Mouse (Mus musculus): ENCODE data around the gene Plppr1.
"Not testable (repeated sequence)": the region's sequence is repeated elsewhere in the genome, so short reads cannot be mapped to it uniquely, and the experiment has no call there.

Gene Plppr1

DNA sequence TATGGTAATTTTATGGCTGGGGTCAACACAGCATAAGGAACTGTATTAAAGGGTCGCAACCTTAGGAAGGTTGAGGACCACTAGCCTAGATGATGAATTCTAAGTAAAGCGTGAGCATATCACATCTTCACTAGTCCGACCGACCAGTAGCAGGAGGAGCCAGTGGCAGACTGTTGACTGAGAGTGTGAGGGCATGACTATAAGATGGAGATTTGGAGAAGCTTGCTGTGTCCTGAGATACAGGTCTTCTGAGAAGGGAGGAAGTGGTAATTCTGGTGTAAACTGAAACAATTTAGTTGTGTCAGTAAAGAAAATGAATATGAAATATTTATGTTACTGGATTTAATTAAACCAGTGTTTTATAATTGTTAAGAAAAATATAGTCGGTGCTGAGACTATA lies 180.4 kb downstream of the Plppr1 start:
- DNase-seq, result no peak

GRCm38 (mm10) chr4:49244791-49245190 lies 185.7 kb downstream of the Plppr1 start:
- no peak for DNase-seq

DNA sequence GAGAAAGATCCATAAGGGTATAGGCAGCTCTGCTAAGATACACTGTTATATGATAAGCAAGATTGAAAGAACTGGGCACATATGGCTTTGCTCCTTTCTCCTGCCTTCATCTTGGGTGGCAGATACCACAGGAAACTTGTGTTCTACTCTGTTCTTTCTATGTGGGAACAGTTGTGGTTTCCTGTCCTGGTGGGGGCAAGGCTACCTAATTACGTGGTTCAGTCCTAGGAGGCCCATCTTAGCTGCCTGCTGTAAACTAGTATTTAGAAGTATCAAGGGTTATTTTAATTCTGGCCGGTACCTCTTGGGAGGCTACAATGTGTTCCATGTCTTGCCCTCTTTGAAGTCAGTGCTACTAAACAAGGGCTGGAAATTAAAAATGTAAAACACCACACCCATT lies 186.2 kb downstream of the Plppr1 start:
- DNase-seq, result no peak

DNA sequence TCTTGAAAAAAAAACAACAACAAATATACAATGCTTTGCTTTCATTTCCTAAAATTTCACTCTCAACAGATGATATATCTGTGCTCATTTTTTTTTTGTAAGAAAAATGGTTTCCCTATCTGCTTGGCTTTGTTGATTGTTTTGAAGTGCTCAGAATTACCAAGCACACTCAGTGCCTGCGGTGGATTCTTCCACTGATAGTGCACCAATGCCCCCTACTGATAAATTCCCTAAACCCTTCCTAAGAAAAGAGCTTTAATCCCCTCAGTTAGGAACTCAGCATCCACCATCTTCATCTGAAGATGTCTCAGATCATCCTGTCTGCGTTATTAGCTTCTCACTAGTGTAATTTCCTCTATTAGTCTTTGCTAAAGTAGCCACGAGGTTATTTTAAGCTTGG lies 192.2 kb downstream of the Plppr1 start:
- DNase-seq, result no peak

- DNase-seq, result no peak
Observed at GRCm38 (mm10) chr4:49252169-49252568, 193.1 kb downstream of the Plppr1 start.

GRCm38 (mm10) chr4:49278515-49278914 lies 219.4 kb downstream of the Plppr1 start:
- DNase-seq, result no peak

DNA sequence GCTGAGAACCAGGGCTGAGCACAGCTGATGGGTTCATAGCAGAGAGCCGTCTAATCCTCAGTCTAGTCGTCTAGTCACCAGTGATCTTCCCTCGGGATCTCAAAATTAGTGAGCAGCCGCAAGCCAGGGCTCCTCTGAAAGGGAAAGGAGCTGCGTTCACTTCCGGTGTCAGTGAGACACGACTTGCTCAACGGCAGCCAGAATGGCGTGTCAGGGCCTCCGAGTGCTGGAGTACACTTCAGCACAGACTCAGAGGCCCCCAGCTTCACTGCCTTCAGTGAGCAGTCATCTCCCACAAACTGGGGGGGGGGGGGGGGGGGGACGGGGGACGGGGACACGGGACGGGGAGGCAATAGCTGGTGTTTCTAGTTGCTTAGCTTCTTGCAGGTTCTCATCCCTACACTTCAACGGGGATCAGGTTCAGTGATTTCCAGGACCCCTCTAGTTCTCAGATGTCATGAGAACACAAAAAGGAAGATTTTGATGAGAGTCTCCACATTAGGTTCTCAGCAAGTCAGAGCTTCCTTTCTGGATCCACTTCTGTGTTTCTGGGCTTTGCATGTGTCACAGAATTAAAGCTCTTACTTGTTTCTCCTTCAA lies 225.7 kb downstream of the Plppr1 start:
- no peak for DNase-seq

DNA sequence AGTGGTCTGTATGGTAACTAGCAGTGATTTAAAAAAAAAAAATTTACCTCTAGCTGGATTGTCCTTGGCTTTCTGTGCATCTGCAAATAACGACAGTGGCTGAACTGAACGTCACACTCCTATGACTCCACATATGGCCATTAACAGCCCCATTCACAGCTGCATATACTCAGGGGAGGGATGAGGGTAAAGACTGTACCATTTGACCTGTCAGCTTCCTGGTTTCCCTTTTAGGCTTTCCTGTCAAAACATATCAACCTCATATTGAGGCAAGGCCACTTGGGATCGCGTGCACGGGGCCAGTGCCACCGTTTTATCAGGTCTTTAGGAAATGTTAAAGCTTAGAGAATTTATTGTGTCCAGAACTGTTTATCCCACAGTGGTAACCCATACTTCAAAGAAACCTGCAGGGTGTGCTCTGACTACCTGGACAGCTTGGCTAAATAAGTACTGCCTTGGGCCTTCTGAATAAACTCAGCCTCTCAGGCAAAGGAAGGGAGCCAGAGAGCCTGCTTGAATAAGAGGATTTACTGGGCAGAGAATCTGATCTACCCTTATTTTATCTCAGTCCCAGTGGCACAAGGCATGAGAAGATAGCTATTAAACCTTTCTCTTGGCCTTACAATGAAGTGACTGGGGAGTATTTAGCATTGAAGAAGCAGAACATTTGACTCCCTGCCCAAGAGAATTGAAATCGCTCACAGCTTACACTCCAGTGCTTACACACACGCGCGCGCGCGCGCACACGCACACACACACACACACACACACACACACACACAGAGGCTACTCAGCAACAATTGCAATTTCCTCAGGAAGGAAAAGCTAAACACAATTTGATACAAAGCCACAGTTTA lies 226.5 kb downstream of the Plppr1 start:
- no peak for DNase-seq

DNA sequence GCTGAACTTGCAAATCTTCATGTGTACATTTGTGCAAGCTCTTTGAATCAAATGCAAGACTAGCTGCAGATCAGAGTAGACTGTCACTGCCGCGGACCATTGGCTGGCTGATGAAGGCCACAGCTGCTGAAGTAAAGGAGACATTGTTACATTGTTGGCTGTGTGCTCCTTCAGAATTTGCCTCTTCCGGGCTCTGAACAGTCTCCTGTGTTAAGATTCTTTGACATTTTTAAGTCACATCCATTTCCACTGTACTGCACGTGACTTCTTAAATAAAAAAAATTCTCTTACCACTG lies 227.1 kb downstream of the Plppr1 start:
- DNase-seq, result no peak

DNA sequence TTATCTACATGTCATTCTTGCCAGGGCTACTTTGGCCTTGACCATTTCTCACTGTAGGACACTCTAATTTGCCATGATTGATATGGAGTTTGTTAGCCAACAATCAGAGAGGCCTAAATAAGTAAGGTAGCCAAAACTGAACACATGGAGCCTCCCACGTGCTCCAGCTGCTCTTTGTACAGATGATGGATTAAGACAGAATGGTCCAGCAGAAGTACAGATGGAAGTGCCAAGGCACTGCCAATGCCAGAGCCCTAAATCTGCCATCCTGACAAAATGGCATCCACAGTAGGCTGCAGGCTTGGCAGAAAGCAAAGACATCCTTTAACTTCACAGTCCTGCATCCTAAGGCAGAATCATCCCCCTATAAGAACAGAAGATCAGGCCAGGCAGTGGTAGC lies 237.4 kb downstream of the Plppr1 start:
- DNase-seq, result no peak

- no peak for DNase-seq
Observed at GRCm38 (mm10) chr4:49299576-49299975, 240.5 kb downstream of the Plppr1 start.

DNA sequence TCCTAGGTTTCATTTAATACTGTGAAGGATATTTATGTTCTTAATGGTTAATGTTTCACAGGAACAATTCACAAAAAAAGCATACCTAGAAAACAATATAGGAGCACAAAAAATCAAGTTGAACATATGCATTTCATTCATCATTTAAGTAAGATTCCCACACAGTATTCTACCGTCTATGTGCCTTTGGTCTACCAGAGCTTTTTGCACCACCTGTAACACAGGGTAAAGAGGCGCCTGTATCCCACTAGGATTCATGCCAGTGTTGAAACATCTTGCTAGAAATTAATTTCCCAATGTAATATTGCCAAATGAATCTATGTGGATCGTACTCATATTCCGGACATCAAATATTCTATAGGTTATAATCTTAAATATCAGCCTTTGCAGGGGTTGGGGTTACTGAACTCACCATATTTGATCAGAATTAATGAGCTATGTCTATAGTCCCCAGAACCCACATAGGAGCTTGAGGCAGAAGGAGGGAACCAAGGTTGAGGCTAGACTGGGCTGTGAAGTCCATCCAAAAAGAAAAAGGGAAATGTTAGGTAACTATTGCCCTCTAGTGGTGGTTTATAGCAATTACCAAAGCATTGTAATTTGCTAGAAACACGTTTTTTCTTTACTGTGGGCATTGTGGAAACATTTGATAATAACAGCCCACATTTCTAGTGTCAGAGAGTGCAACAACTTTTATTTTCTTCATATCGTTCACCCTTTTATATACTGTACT lies 263.0 kb downstream of the Plppr1 start:
- no peak for DNase-seq

GRCm38 (mm10) chr4:49337949-49338348 lies 278.9 kb downstream of the Plppr1 start:
- DNase-seq, result not testable (repeated sequence)

DNA sequence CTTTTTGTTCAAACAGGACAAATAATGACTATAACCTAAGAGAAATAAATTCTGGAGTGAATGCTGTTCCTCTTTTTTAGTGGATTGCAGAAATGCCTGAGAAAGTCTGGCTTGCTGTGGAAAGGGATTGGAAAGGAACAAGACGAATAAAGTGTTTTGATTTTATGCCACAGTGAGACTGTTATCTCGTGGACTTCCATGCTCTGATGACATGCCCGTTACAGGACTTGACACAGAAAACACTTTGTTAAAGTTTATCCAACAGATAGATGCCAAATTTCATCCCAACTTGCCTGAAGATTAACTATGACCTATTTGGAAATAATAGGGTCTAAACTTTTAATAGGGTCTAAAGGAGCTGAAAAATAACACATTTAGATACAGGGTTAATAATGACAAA lies 281.0 kb downstream of the Plppr1 start:
- not testable (repeated sequence) for DNase-seq

- DNase-seq, result not testable (repeated sequence)
Observed at GRCm38 (mm10) chr4:49348001-49348400, 288.9 kb downstream of the Plppr1 start.

DNA sequence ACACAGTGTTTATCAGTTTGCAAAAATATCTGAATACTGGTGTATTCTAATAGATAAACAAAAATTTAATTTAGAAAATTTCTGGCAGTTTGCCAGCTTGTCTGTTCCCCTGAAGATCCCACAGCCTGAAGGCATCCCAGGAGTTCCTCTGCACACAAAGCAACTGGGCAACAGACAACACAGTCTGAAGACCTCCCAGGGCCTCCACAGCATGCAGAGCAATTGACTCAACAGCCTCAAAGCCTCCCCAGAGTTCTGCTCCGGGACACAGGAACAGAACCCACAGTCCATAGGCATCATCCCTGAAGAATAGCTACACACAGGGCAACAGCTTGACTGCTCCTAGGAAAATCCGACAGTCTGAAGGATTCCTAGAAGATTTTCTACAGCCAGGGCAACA lies 289.6 kb downstream of the Plppr1 start:
- no peak for DNase-seq

- DNase-seq, result no peak
Observed at GRCm38 (mm10) chr4:49350470-49350869, 291.4 kb downstream of the Plppr1 start.

GRCm38 (mm10) chr4:49357097-49357496 lies 298.0 kb downstream of the Plppr1 start:
- DNase-seq, result no peak

GRCm38 (mm10) chr4:49368046-49368445 lies 309.0 kb downstream of the Plppr1 start:
- not testable (repeated sequence) for DNase-seq

GRCm38 (mm10) chr4:49383576-49384318 lies 324.7 kb downstream of the Plppr1 start:
- DNase-seq, result not testable (repeated sequence)

DNA sequence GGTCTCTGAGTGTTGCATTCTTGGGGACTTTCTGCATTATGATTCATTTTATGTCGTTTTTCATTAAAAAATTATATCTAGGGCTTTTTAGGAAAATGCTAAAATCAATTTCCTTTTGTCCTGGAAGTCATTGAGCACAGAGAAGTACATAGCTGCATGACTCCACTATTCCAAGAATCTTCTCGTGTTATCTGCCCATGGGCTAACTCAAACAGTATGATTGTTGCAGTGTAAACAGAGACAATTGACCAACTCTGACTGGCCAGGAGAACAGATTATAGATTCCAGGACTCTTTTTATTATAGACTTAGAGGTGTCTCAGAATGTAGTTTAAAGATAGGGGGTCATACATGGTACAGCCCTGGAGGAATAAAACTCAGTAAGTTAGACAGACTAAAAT lies 327.8 kb downstream of the Plppr1 start:
- DNase-seq, result no peak
